In genomic region chr12:87388122-87388774, GRCm38 (mm10) we compare ENCODE assay signal across 8 mouse cellular contexts. TPM values are rescaled to one million over a fixed set of nuclear protein-coding genes. Genes with fewer than 3 reads are reported as not detected.
DNase-seq lines count a peak whose midpoint lies in the region; ATAC-seq lines count a peak whose summit lies in the region.

Sptlc2 (minus strand) TSS chr12:87388355.

- H3K4me3 ChIP-seq in brown adipose tissue, adult 24 weeks (ENCODE audit: insufficient read depth, low read depth, low read length): peak within 1 kb of the TSS; percentile 80
- peak within 1 kb of the TSS; percentile 96 for H3K4me3 ChIP-seq in heart, embryonic 13.5 days
- peak within 1 kb of the TSS; percentile 93 for H3K4me3 ChIP-seq in liver, embryonic 12.5 days
- H3K4me3 ChIP-seq in stomach, embryonic 15.5 days (replicated peaks): peak within 1 kb of the TSS; percentile 72

- peak within 1 kb of the TSS; percentile 96 for H3K4me2 ChIP-seq in heart, embryonic 13.5 days
- H3K4me2 ChIP-seq in liver, embryonic 12.5 days: peak within 1 kb of the TSS; percentile 98
- H3K4me2 ChIP-seq in stomach, embryonic 15.5 days: peak within 1 kb of the TSS; percentile 93

- under 1% methylated on average over 45 of the region's 45 CpGs for WGBS in heart, embryonic 13.5 days
- 2% methylated on average over 45 of the region's 45 CpGs for WGBS in liver, embryonic 12.5 days (ENCODE audit: insufficient replicate concordance)
- WGBS in stomach, embryonic 15.5 days: 0% methylated on average over 45 of the region's 45 CpGs

- ATAC-seq in heart, embryonic 13.5 days (ENCODE audit: extremely low read depth, insufficient number of reproducible peaks, low FRiP score, low TSS enrichment): peak; percentile 99
- ATAC-seq in liver, embryonic 12.5 days: peak; percentile 98
- peak; percentile 99 for ATAC-seq in stomach, embryonic 15.5 days (ENCODE audit: insufficient read depth, low FRiP score, low read depth)

- peak within 1 kb of the TSS; percentile 84 for H3K27ac ChIP-seq in brown adipose tissue, adult 24 weeks (replicated peaks; ENCODE audit: low read depth, low read length)
- H3K27ac ChIP-seq in heart, embryonic 13.5 days (replicated peaks): peak within 1 kb of the TSS; percentile 86
- peak within 1 kb of the TSS; percentile 81 for H3K27ac ChIP-seq in liver, embryonic 12.5 days
- H3K27ac ChIP-seq in stomach, embryonic 15.5 days: peak within 1 kb of the TSS; percentile 83

- no peaks in the 10 kb centered on the region for H3K27me3 ChIP-seq in heart, embryonic 13.5 days (replicated peaks)
- H3K27me3 ChIP-seq in liver, embryonic 12.5 days (replicated peaks): no peaks in the 10 kb centered on the region; the same call in 1 of the 2 replicates
- H3K27me3 ChIP-seq in stomach, embryonic 15.5 days (replicated peaks): no peaks in the 10 kb centered on the region

- no peaks in the 10 kb centered on the region for H3K36me3 ChIP-seq in heart, embryonic 13.5 days
- H3K36me3 ChIP-seq in liver, embryonic 12.5 days: no peaks in the 10 kb centered on the region
- H3K36me3 ChIP-seq in stomach, embryonic 15.5 days: no peaks in the 10 kb centered on the region

- DNase-seq in CD4-positive, CD25-positive, alpha-beta regulatory T cell, adult 2 months (ENCODE audit: low read depth, low spot score): peak; percentile 98
- DNase-seq in fat pad, adult 2 months (ENCODE audit: extremely low read depth, low read depth, low spot score): peak; percentile 99
- DNase-seq in kidney, postnatal 10 days: peak; percentile 100
- DNase-seq in natural killer cell, adult 2 months (ENCODE audit: low spot score in 2 of 2): peak; percentile 99

- no peaks in the 10 kb centered on the region for H3K9me3 ChIP-seq in heart, embryonic 13.5 days
- H3K9me3 ChIP-seq in liver, embryonic 12.5 days (replicated peaks): no peaks in the 10 kb centered on the region
- no peaks in the 10 kb centered on the region for H3K9me3 ChIP-seq in stomach, embryonic 15.5 days

- peaks cover 3% of the 10 kb centered on the region for H3K4me1 ChIP-seq in brown adipose tissue, adult 24 weeks (ENCODE audit: control insufficient read depth, insufficient read depth, insufficient read length, low read length)
- peaks cover 20% of the 10 kb centered on the region for H3K4me1 ChIP-seq in heart, embryonic 13.5 days
- peaks cover 26% of the 10 kb centered on the region for H3K4me1 ChIP-seq in liver, embryonic 12.5 days
- H3K4me1 ChIP-seq in stomach, embryonic 15.5 days: no peaks in the 10 kb centered on the region

- H3K9ac ChIP-seq in heart, embryonic 13.5 days: peak within 1 kb of the TSS; percentile 97
- H3K9ac ChIP-seq in liver, embryonic 12.5 days: peak within 1 kb of the TSS; percentile 96
- peak within 1 kb of the TSS; percentile 67 for H3K9ac ChIP-seq in stomach, embryonic 15.5 days

RNA-seq across cellular contexts. Expression of gene Sptlc2, which starts in this region (rescaled TPM):
- polyA plus RNA-seq in brown adipose tissue, adult 24 weeks (2012; ENCODE audit: insufficient read depth, insufficient read length, missing spikeins): 10.4 and 25.5 TPM in 2 replicates
- 63.9 and 64.2 TPM in 2 replicates for polyA plus RNA-seq in heart, embryonic 13.5 days (2015; fragmentation: Nextera tagmentation; extraction: Ambion mirVana)
- 34.2 and 39.7 TPM in 2 replicates for polyA plus RNA-seq in liver, embryonic 12.5 days (2016; fragmentation: Nextera tagmentation; extraction: Ambion mirVana)
- 98.8 and 99.1 TPM in 2 replicates for polyA plus RNA-seq in stomach, embryonic 15.5 days (2015; fragmentation: Nextera tagmentation; extraction: Ambion mirVana)

Comparison
In these comparisons a context has a peak if more than half of its experiments do, and no peak if none do; other contexts are left out.
1. Peak in every context shown above with its lines: DNase-seq, ATAC-seq, H3K4me3 ChIP-seq and H3K27ac ChIP-seq.